Mouse (Mus musculus) MEL (cell line): ENCODE measurements around the gene Themis2. TPM values are rescaled to one million over a fixed set of nuclear protein-coding genes. Genes with fewer than 3 reads are reported as not detected.

ENCODE experiments used
- DNase-seq: peaks from one replicate; pipeline ENCODE4 v3.0.0; 2011; ENCODE audit warnings: low read depth, low spot score
- H3K27ac ChIP-seq: 2 replicates; pipeline ENCODE4 v1.5.1; 2012; ENCODE audit warnings: low read depth, mild to moderate bottlenecking, control low read depth, low read length, moderate library complexity; ENCODE audit not compliant: control insufficient read depth
- H3K27me3 ChIP-seq, 2 experiments: fragments of 150-350 bp in 1 of 2; sonication (generic) in 1 of 2; 2 replicates each; pipeline ENCODE4 v1.6.1; 2012; ENCODE audit warnings: low read length in 2 of 2, mild to moderate bottlenecking in 2 of 2, improper control_type of control experiment in 1 of 2, moderate library complexity in 1 of 2; ENCODE audit not compliant: insufficient read depth in 2 of 2, control insufficient read depth in 1 of 2
- H3K36me3 ChIP-seq, 2 experiments: 2 replicates each; pipeline ENCODE4 v1.6.1; 2012 to 2014; ENCODE audit warnings: low read length in 2 of 2, improper control_type of control experiment in 1 of 2, inconsistent platforms in 1 of 2, mild to moderate bottlenecking in 1 of 2; ENCODE audit not compliant: insufficient read depth in 2 of 2, control insufficient read depth in 1 of 2
- H3K4me1 ChIP-seq, 2 experiments: fragments of 150-350 bp in 1 of 2; sonication (generic) in 1 of 2; 2 replicates each; pipeline ENCODE4 v1.6.1; 2012; ENCODE audit warnings: low read length in 2 of 2, improper control_type of control experiment in 1 of 2, mild to moderate bottlenecking in 1 of 2; ENCODE audit not compliant: insufficient read depth in 2 of 2, control insufficient read depth in 1 of 2
- H3K4me3 ChIP-seq, 2 experiments: fragments of 150-350 bp in 1 of 2; sonication (generic) in 1 of 2; 2 replicates each; pipeline ENCODE4 v1.5.1; 2012; ENCODE audit warnings: low read depth in 2 of 2, low read length in 2 of 2, mild to moderate bottlenecking in 2 of 2, moderate library complexity in 2 of 2, control low read depth in 1 of 2, improper control_type of control experiment in 1 of 2; ENCODE audit not compliant: control insufficient read depth in 1 of 2, insufficient read depth in 1 of 2
- H3K79me2 ChIP-seq: 2 replicates; pipeline ENCODE4 v1.6.1; 2012; ENCODE audit warnings: mild to moderate bottlenecking, low read length, moderate library complexity; ENCODE audit not compliant: control insufficient read depth, poor library complexity, insufficient read depth
- H3K9ac ChIP-seq: 2 replicates; pipeline ENCODE4 v1.6.1; 2012; ENCODE audit warnings: low read depth, mild to moderate bottlenecking, control low read depth, low read length, moderate library complexity; ENCODE audit not compliant: control insufficient read depth, poor library complexity, severe bottlenecking
- H3K9me3 ChIP-seq: fragments of 150-350 bp; sonication (generic); replicated peaks from 2 replicates; pipeline ENCODE4 v1.6.1; 2012; ENCODE audit warnings: mild to moderate bottlenecking, low read length, improper control_type of control experiment, moderate library complexity; ENCODE audit not compliant: insufficient read depth
- BHLHE40 ChIP-seq: IDR thresholded peaks from 2 replicates; pipeline ENCODE4 v1.6.1; 2012; ENCODE audit warnings: low read depth, mild to moderate bottlenecking, inconsistent platforms, low read length, improper control_type of control experiment, borderline replicate concordance
- CHD2 ChIP-seq: IDR thresholded peaks from 2 replicates; pipeline ENCODE4 v1.6.1; 2011; ENCODE audit warnings: low read length, improper control_type of control experiment
- CTCF ChIP-seq, 3 experiments: IDR thresholded peaks in 2 of 3; conservative IDR thresholded peaks in 1 of 3; 2 replicates each; pipeline ENCODE4 v1.5.1; 2011 to 2012; ENCODE audit warnings: low read length in 3 of 3, low read depth in 2 of 3, mild to moderate bottlenecking in 2 of 3, improper control_type of control experiment in 1 of 3, inconsistent platforms in 1 of 3, mixed read lengths in 1 of 3, moderate library complexity in 1 of 3; ENCODE audit not compliant: control insufficient read depth in 1 of 3, insufficient read depth in 1 of 3, poor library complexity in 1 of 3, severe bottlenecking in 1 of 3
- E2F4 ChIP-seq: IDR thresholded peaks from 2 replicates; pipeline ENCODE4 v1.6.1; 2011; ENCODE audit warnings: low read depth, low read length, improper control_type of control experiment, borderline replicate concordance
- ELF1 ChIP-seq: IDR thresholded peaks from 2 replicates; pipeline ENCODE4 v1.6.1; 2014; ENCODE audit warnings: low read depth, mild to moderate bottlenecking, inconsistent platforms, low read length, improper control_type of control experiment, moderate library complexity
- EP300 ChIP-seq, 2 experiments: IDR thresholded peaks; 2 replicates each; pipeline ENCODE4 v1.6.1; 2011; ENCODE audit warnings: improper control_type of control experiment in 2 of 2, low read length in 2 of 2, low read depth in 1 of 2, mild to moderate bottlenecking in 1 of 2
- ETS1 ChIP-seq: IDR thresholded peaks from 2 replicates; pipeline ENCODE4 v1.6.1; 2012; ENCODE audit warnings: low read depth, mild to moderate bottlenecking, inconsistent platforms, low read length, improper control_type of control experiment, moderate library complexity
- JUND ChIP-seq: IDR thresholded peaks from 2 replicates; pipeline ENCODE4 v1.6.1; 2011; ENCODE audit warnings: low read depth, mild to moderate bottlenecking, improper control_type of control experiment, low read length
- MAZ ChIP-seq: IDR thresholded peaks from 2 replicates; pipeline ENCODE4 v1.6.1; 2012; ENCODE audit warnings: low read depth, mild to moderate bottlenecking, inconsistent platforms, low read length, improper control_type of control experiment
- MEF2A ChIP-seq: IDR thresholded peaks from 2 replicates; pipeline ENCODE4 v1.6.1; 2014; ENCODE audit warnings: low read depth, mild to moderate bottlenecking, inconsistent platforms, low read length, improper control_type of control experiment; ENCODE audit not compliant: poor library complexity, insufficient replicate concordance, severe bottlenecking; ENCODE audit errors: extremely low read depth
- POLR2A ChIP-seq, 2 experiments: IDR thresholded peaks; 2 replicates each; pipeline ENCODE4 v1.6.1; 2011 to 2012; ENCODE audit warnings: low read length in 2 of 2, mild to moderate bottlenecking in 2 of 2, control low read depth in 1 of 2, improper control_type of control experiment in 1 of 2, low read depth in 1 of 2, moderate library complexity in 1 of 2; ENCODE audit not compliant: control insufficient read depth in 1 of 2, insufficient read depth in 1 of 2, poor library complexity in 1 of 2
- POLR2AphosphoS5 ChIP-seq: IDR thresholded peaks from 2 replicates; pipeline ENCODE4 v1.6.1; 2012; ENCODE audit warnings: low read depth, borderline replicate concordance, mild to moderate bottlenecking, inconsistent platforms, low read length, moderate library complexity, mixed read lengths
- SMC3 ChIP-seq: IDR thresholded peaks from 2 replicates; pipeline ENCODE4 v1.6.1; 2011; ENCODE audit warnings: low read depth, low read length, improper control_type of control experiment
- TAL1 ChIP-seq: IDR thresholded peaks from 2 replicates; pipeline ENCODE4 v1.6.1; 2012; ENCODE audit warnings: mild to moderate bottlenecking, inconsistent platforms, low read length, moderate library complexity, mixed read lengths
- TBP ChIP-seq: IDR thresholded peaks from 2 replicates; pipeline ENCODE4 v1.8.0; 2011; ENCODE audit warnings: low read depth, low read length, improper control_type of control experiment
- UBTF ChIP-seq: IDR thresholded peaks from 2 replicates; pipeline ENCODE4 v1.6.1; 2012; ENCODE audit warnings: low read depth, mild to moderate bottlenecking, inconsistent platforms, low read length, improper control_type of control experiment, moderate library complexity, borderline replicate concordance; ENCODE audit not compliant: insufficient read depth
- USF1 ChIP-seq: IDR thresholded peaks from 2 replicates; pipeline ENCODE4 v1.6.1; 2014; ENCODE audit warnings: low read depth, mild to moderate bottlenecking, inconsistent platforms, low read length, improper control_type of control experiment, moderate library complexity
- ZC3H11A ChIP-seq: IDR thresholded peaks from 2 replicates; pipeline ENCODE4 v1.6.1; 2012; ENCODE audit warnings: low read depth, mild to moderate bottlenecking, inconsistent platforms, low read length, improper control_type of control experiment
- ZMIZ1 ChIP-seq: IDR thresholded peaks from 2 replicates; pipeline ENCODE4 v1.6.1; 2012; ENCODE audit warnings: low read depth, mild to moderate bottlenecking, inconsistent platforms, low read length, improper control_type of control experiment, moderate library complexity
- ZNF384 ChIP-seq: IDR thresholded peaks from 2 replicates; pipeline ENCODE4 v1.6.1; 2012; ENCODE audit warnings: low read depth, mild to moderate bottlenecking, inconsistent platforms, low read length, improper control_type of control experiment
- polyA plus RNA-seq, 2 experiments: library from polyadenylated mRNA; stranded (reverse) in 1 of 2; unstranded in 1 of 2; fragments of >175 nt in 1 of 2; fragments of >200 nt in 1 of 2; gene quantifications; 2 replicates each; pipeline versions ENCODE4 v1.2.1 to v1.2.4; 2012; ENCODE audit warnings: low replicate concordance in 2 of 2, low read depth in 1 of 2; ENCODE audit not compliant: insufficient read length in 2 of 2, insufficient read depth in 1 of 2, missing spikeins in 1 of 2
- total RNA-seq: library from RNA; depleted of rRNA; stranded (reverse); fragments of 300-350 nt; gene quantifications from 2 replicates; pipeline ENCODE4 v1.2.3, GENCODE M21; 2012

Themis2 gene
- total and polyA plus RNA-seq, 3 experiments, result 1.0 to 2.6 TPM; not detected in 1

DNA sequence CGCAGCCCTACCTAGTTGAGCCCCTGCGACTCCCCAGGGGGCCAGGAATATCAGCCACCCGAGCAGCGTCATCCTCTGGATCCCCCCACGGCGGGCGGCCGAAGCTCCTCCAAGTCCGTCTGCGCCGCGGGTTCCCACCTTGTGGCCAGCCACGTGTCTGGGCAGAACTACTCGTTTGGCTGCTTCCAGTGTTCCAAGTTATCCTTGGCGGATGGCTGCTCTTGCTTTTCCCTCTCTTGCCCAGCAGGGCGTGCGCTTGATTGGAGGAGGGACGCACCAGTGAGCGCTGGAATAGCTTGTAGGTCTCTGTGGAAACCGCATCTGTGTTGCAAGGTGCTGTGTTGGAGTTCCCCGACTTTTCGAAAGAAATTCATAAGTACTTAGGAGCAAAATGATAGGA is 39.2 kb downstream of the Themis2 start, which contains the start of gene Smpdl3b:
TSS of gene Smpdl3b (minus strand) at position 279 of the 400 bp plus-strand sequence.
- H3K36me3 ChIP-seq, result no peaks in the 10 kb centered on the region; a peak in 1 of 4 replicates

DNA sequence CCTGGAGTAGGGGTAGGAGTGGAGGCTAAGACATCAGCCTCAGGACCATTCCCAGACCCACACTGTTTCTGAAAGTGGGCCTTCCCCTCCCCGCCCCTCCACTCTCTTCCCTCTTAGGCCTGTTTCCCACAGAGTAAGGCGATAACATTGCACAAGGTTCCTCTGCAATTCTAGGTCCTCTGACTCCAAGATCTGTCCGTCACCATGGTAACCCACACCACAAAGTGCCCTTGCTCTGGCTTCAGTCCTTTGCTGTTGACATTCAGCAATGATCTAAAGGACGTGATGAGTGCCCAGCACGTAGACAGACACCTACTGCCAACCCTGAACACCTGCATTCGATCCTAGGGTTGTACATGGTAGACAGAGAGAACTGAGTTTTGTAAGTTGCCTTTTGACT is 43.2 kb downstream of the Themis2 start:
- TF ChIP-seq CHD2, result no peak
- TF ChIP-seq USF1, result no peak
- TF ChIP-seq ZMIZ1, result no peak
- no peak for TF ChIP-seq POLR2A (IDR thresholded peaks at IDR 0.05; ENCODE audit: control insufficient read depth in 1 of 2, insufficient read depth in 1 of 2, low read depth in 1 of 2, low read length in 2 of 2, poor library complexity in 1 of 2)
- no peak for TF ChIP-seq CTCF (IDR thresholded peaks at IDR 0.05 in 2 of 3, conservative IDR thresholded peaks at IDR 0.05 in 1 of 3; ENCODE audit: control insufficient read depth in 1 of 3, insufficient read depth in 1 of 3, low read depth in 2 of 3, low read length in 3 of 3, poor library complexity in 1 of 3, severe bottlenecking in 1 of 3)
- TF ChIP-seq EP300 (IDR thresholded peaks at IDR 0.05; ENCODE audit: low read depth in 1 of 2, low read length in 2 of 2), result no peak
- TF ChIP-seq SMC3, result no peak
- no peak for TF ChIP-seq JUND
- TF ChIP-seq E2F4, result no peak
- TF ChIP-seq ZNF384, result no peak
- no peak for TF ChIP-seq UBTF
- no peak for TF ChIP-seq MEF2A
- no peak for TF ChIP-seq BHLHE40
- TF ChIP-seq ELF1, result no peak
- no peak for TF ChIP-seq MAZ
- no peak for TF ChIP-seq TAL1
- TF ChIP-seq ETS1, result no peak
- no peak for TF ChIP-seq TBP
- TF ChIP-seq ZC3H11A, result no peak
- H3K4me1 ChIP-seq, result peaks cover 0 to 4% of the 10 kb centered on the region in 2 experiments; a peak in 3 of 4 replicates
- no peaks in the 10 kb centered on the region for H3K79me2 ChIP-seq
- H3K27me3 ChIP-seq, result peaks cover 15 to 16% of the 10 kb centered on the region in 2 experiments
- H3K4me3 ChIP-seq, result no peak overlapping the region
- H3K36me3 ChIP-seq, result peaks cover 0 to under 1% of the 10 kb centered on the region in 2 experiments; a peak in 2 of 4 replicates
- no peak overlapping the region for H3K9ac ChIP-seq
- H3K9me3 ChIP-seq, result no peaks in the 10 kb centered on the region
- no peak overlapping the region for H3K27ac ChIP-seq
- no peak for DNase-seq

More for the DNA sequence above, 39.2 kb downstream of the Themis2 start, which contains the start of gene Smpdl3b:
- Histone ChIP-seq H3K27ac (no peak within 1 kb of the TSS), H3K4me1 (peaks cover 0 to 7% of the 10 kb centered on the region in 2 experiments; a peak in 3 of 4 replicates), H3K9ac (peak within 1 kb of the TSS; percentile 63), H3K27me3 (peaks cover 17% of the 10 kb centered on the region in 2 experiments), H3K9me3 (no peaks in the 10 kb centered on the region), H3K4me3 (peak within 1 kb of the TSS; percentile 73 to 78), H3K79me2 (no peaks in the 10 kb centered on the region)
- 0 out of 2 replicates have a peak, but pooled peaks have one; percentile 12 for TF ChIP-seq SMC3
- TF ChIP-seq POLR2AphosphoS5, result no peak
- TF ChIP-seq CTCF (IDR thresholded peaks at IDR 0.05 in 2 of 3, conservative IDR thresholded peaks at IDR 0.05 in 1 of 3; ENCODE audit: control insufficient read depth in 1 of 3, insufficient read depth in 1 of 3, low read depth in 2 of 3, low read length in 3 of 3, poor library complexity in 1 of 3, severe bottlenecking in 1 of 3), result peak; percentile 17 to 20 (median 19); a peak in 3 of 6 replicates
- DNase-seq, result peak; percentile 58
